Mouse (Mus musculus): ENCODE results near the gene Dazl. TPM values are rescaled to one million over a fixed set of nuclear protein-coding genes. Genes with fewer than 3 reads are reported as not detected.

Dazl gene
- polyA plus RNA-seq (2014; fragmentation: Illumina TruSeq; extraction: RNeasy Lipid Tissue Mini Kit (QIAGEN cat#74804); ENCODE audit: low replicate concordance): not detected

GRCm38 (mm10) chr17:50293241-50293731, at the start of gene Dazl:
TSS of gene Dazl (minus strand) at chr17:50293636.

Other genes with a start within 250 kb of the Dazl start
- gene Rftn1, start 103.0 kb downstream of the Dazl start, polyA plus RNA-seq (2014; fragmentation: Illumina TruSeq; extraction: RNeasy Lipid Tissue Mini Kit (QIAGEN cat#74804); ENCODE audit: low replicate concordance): 1.5 TPM
- 26.8 TPM for gene Plcl2, start 215.8 kb upstream of the Dazl start, polyA plus RNA-seq (2014; fragmentation: Illumina TruSeq; extraction: RNeasy Lipid Tissue Mini Kit (QIAGEN cat#74804); ENCODE audit: low replicate concordance)

Measured in small intestine, adult 10 weeks (tissue).